Mouse (Mus musculus): ENCODE data around the gene Colgalt2. TPM values are rescaled to one million over a fixed set of nuclear protein-coding genes. Genes with fewer than 3 reads are reported as not detected.
A peak's percentile ranks its signal among the peaks of the same experiment; 100 is the strongest.

Gene Colgalt2
- polyA plus RNA-seq, 1 experiment from 2014 or later: 4.2 TPM

- Histone ChIP-seq H3K4me3 (no peak overlapping the region), H3K9me3 (replicated peaks) (no peaks in the 10 kb centered on the region), H3K4me2 (replicated peaks) (no peak overlapping the region), H3K4me1 (peaks cover 23% of the 10 kb centered on the region), H3K27me3 (no peaks in the 10 kb centered on the region), H3K36me3 (no peaks in the 10 kb centered on the region), H3K9ac (no peak overlapping the region), H3K27ac (no peak overlapping the region)
- ATAC-seq (ENCODE audit: low FRiP score): no peak
- WGBS: 52% methylated on average over 5 of the region's 5 CpGs
Measured at GRCm38 (mm10) chr1:152457596-152457995, 58.0 kb downstream of the Colgalt2 start.

- Histone ChIP-seq H3K4me1 (peaks cover 23% of the 10 kb centered on the region), H3K4me2 (replicated peaks) (no peak overlapping the region), H3K4me3 (no peak overlapping the region), H3K27ac (no peak overlapping the region), H3K9me3 (replicated peaks) (no peaks in the 10 kb centered on the region), H3K36me3 (no peaks in the 10 kb centered on the region), H3K9ac (no peak overlapping the region), H3K27me3 (no peaks in the 10 kb centered on the region)
- WGBS: 74% methylated on average over 7 of the region's 7 CpGs
- no peak for ATAC-seq (ENCODE audit: low FRiP score)
Measured at GRCm38 (mm10) chr1:152458996-152459395, 59.4 kb downstream of the Colgalt2 start.

- Histone ChIP-seq H3K9ac (no peak overlapping the region), H3K4me3 (no peak overlapping the region), H3K4me2 (replicated peaks) (no peak overlapping the region), H3K9me3 (replicated peaks) (no peaks in the 10 kb centered on the region), H3K27ac (no peak overlapping the region), H3K4me1 (peaks cover 9% of the 10 kb centered on the region), H3K36me3 (no peaks in the 10 kb centered on the region), H3K27me3 (no peaks in the 10 kb centered on the region)
- ATAC-seq (ENCODE audit: low FRiP score): no peak
- WGBS: 91% methylated on average over 3 of the region's 3 CpGs
Measured at GRCm38 (mm10) chr1:152460931-152461330, 61.3 kb downstream of the Colgalt2 start.

- no peak overlapping the region for H3K4me3 ChIP-seq
- ATAC-seq (ENCODE audit: low FRiP score): no peak
- WGBS: 58% methylated on average over 3 of the region's 3 CpGs
- peaks cover 3% of the 10 kb centered on the region; the same call in 1 of the 2 replicates for H3K4me1 ChIP-seq
- H3K9ac ChIP-seq: no peak overlapping the region
- no peak overlapping the region for H3K4me2 ChIP-seq (replicated peaks)
- H3K9me3 ChIP-seq (replicated peaks): no peaks in the 10 kb centered on the region
- peak overlapping the region; percentile 41; the same call in 1 of the 2 replicates for H3K27ac ChIP-seq
- H3K27me3 ChIP-seq: no peaks in the 10 kb centered on the region
- H3K36me3 ChIP-seq: no peaks in the 10 kb centered on the region
Measured at GRCm38 (mm10) chr1:152461814-152462213, 62.2 kb downstream of the Colgalt2 start.

GRCm38 (mm10) chr1:152462348-152462747 is 62.7 kb downstream of the Colgalt2 start:
- Histone ChIP-seq H3K9me3 (replicated peaks) (no peaks in the 10 kb centered on the region), H3K36me3 (no peaks in the 10 kb centered on the region), H3K27me3 (no peaks in the 10 kb centered on the region), H3K27ac (peak overlapping the region; percentile 41; the same call in 1 of the 2 replicates), H3K9ac (no peak overlapping the region), H3K4me2 (replicated peaks) (no peak overlapping the region), H3K4me1 (peaks cover 2% of the 10 kb centered on the region; the same call in 1 of the 2 replicates), H3K4me3 (no peak overlapping the region)
- WGBS: 86% methylated on average over 7 of the region's 7 CpGs
- ATAC-seq (ENCODE audit: low FRiP score): no peak

- no peak overlapping the region for H3K4me2 ChIP-seq (replicated peaks)
Measured at GRCm38 (mm10) chr1:152466280-152466679, 66.7 kb downstream of the Colgalt2 start.

GRCm38 (mm10) chr1:152468443-152468842 is 68.8 kb downstream of the Colgalt2 start:
- WGBS: 58% methylated on average over 9 of the region's 9 CpGs
- no peak overlapping the region for H3K4me3 ChIP-seq
- no peak for ATAC-seq (ENCODE audit: low FRiP score)
- H3K36me3 ChIP-seq: no peaks in the 10 kb centered on the region
- H3K27me3 ChIP-seq: no peaks in the 10 kb centered on the region
- H3K27ac ChIP-seq: no peak overlapping the region
- H3K4me2 ChIP-seq (replicated peaks): no peak overlapping the region
- peaks cover 6% of the 10 kb centered on the region; the same call in 1 of the 2 replicates for H3K4me1 ChIP-seq
- no peaks in the 10 kb centered on the region for H3K9me3 ChIP-seq (replicated peaks)
- no peak overlapping the region for H3K9ac ChIP-seq

More at GRCm38 (mm10) chr1:152466280-152466679, 66.7 kb downstream of the Colgalt2 start:
- Histone ChIP-seq H3K27ac (no peak overlapping the region), H3K36me3 (no peaks in the 10 kb centered on the region), H3K9ac (no peak overlapping the region), H3K4me3 (no peak overlapping the region), H3K4me1 (peaks cover 6% of the 10 kb centered on the region; the same call in 1 of the 2 replicates), H3K27me3 (no peaks in the 10 kb centered on the region), H3K9me3 (replicated peaks) (no peaks in the 10 kb centered on the region)
- ATAC-seq (ENCODE audit: low FRiP score): no peak
- WGBS: 53% methylated on average over 3 of the region's 3 CpGs

GRCm38 (mm10) chr1:152476126-152476525 is 76.5 kb downstream of the Colgalt2 start:
- no peaks in the 10 kb centered on the region for H3K36me3 ChIP-seq
- H3K9ac ChIP-seq: no peak overlapping the region
- no peaks in the 10 kb centered on the region for H3K27me3 ChIP-seq
- H3K27ac ChIP-seq: no peak overlapping the region
- H3K4me2 ChIP-seq (replicated peaks): no peak overlapping the region
- WGBS: 88% methylated on average over 4 of the region's 4 CpGs
- H3K4me3 ChIP-seq: no peak overlapping the region
- no peaks in the 10 kb centered on the region for H3K4me1 ChIP-seq
- no peak for ATAC-seq (ENCODE audit: low FRiP score)
- H3K9me3 ChIP-seq (replicated peaks): no peaks in the 10 kb centered on the region

GRCm38 (mm10) chr1:152490842-152491241 is 91.2 kb downstream of the Colgalt2 start:
- ATAC-seq (ENCODE audit: low FRiP score): no peak
- H3K9me3 ChIP-seq (replicated peaks): no peaks in the 10 kb centered on the region
- no peak overlapping the region for H3K9ac ChIP-seq
- H3K4me3 ChIP-seq: no peak overlapping the region
- H3K27ac ChIP-seq: no peak overlapping the region
- no peaks in the 10 kb centered on the region for H3K36me3 ChIP-seq
- 97% methylated on average over 1 of the region's 1 CpGs for WGBS
- H3K4me1 ChIP-seq: no peaks in the 10 kb centered on the region
- H3K4me2 ChIP-seq (replicated peaks): no peak overlapping the region
- H3K27me3 ChIP-seq: no peaks in the 10 kb centered on the region

- 87% methylated on average over 1 of the region's 1 CpGs for WGBS
- Histone ChIP-seq H3K27me3 (no peaks in the 10 kb centered on the region), H3K4me1 (no peaks in the 10 kb centered on the region), H3K36me3 (no peaks in the 10 kb centered on the region), H3K4me3 (no peak overlapping the region), H3K4me2 (replicated peaks) (no peak overlapping the region), H3K9me3 (replicated peaks) (no peaks in the 10 kb centered on the region), H3K9ac (no peak overlapping the region), H3K27ac (no peak overlapping the region)
- ATAC-seq (ENCODE audit: low FRiP score): no peak
Measured at GRCm38 (mm10) chr1:152492258-152492657, 92.6 kb downstream of the Colgalt2 start.

- no peak overlapping the region for H3K4me3 ChIP-seq
- WGBS: 76% methylated on average over 2 of the region's 2 CpGs
- H3K9me3 ChIP-seq (replicated peaks): no peaks in the 10 kb centered on the region
- no peak overlapping the region for H3K9ac ChIP-seq
- no peak overlapping the region for H3K4me2 ChIP-seq (replicated peaks)
- H3K4me1 ChIP-seq: no peaks in the 10 kb centered on the region
- H3K27me3 ChIP-seq: no peaks in the 10 kb centered on the region
- H3K36me3 ChIP-seq: no peaks in the 10 kb centered on the region
- H3K27ac ChIP-seq: no peak overlapping the region
- ATAC-seq (ENCODE audit: low FRiP score): no peak
Measured at GRCm38 (mm10) chr1:152496831-152497230, 97.2 kb downstream of the Colgalt2 start.

- Histone ChIP-seq H3K36me3 (no peaks in the 10 kb centered on the region), H3K9me3 (replicated peaks) (no peaks in the 10 kb centered on the region), H3K4me3 (no peak overlapping the region), H3K9ac (no peak overlapping the region), H3K4me2 (replicated peaks) (no peak overlapping the region), H3K27ac (no peak overlapping the region), H3K4me1 (no peaks in the 10 kb centered on the region), H3K27me3 (no peaks in the 10 kb centered on the region)
- ATAC-seq (ENCODE audit: low FRiP score): no peak
- WGBS: 63% methylated on average over 11 of the region's 11 CpGs
Measured at GRCm38 (mm10) chr1:152497581-152497980, 98.0 kb downstream of the Colgalt2 start.

- ATAC-seq (ENCODE audit: low FRiP score): no peak
- Histone ChIP-seq H3K36me3 (no peaks in the 10 kb centered on the region), H3K4me1 (no peaks in the 10 kb centered on the region), H3K4me3 (no peak overlapping the region), H3K9ac (no peak overlapping the region), H3K27me3 (no peaks in the 10 kb centered on the region), H3K4me2 (replicated peaks) (no peak overlapping the region), H3K9me3 (replicated peaks) (no peaks in the 10 kb centered on the region), H3K27ac (no peak overlapping the region)
- 86% methylated on average over 12 of the region's 12 CpGs for WGBS
Measured at GRCm38 (mm10) chr1:152499802-152500201, 100.2 kb downstream of the Colgalt2 start.
